Mouse (Mus musculus) C2C12 (cell line): Measurements from ENCODE around the gene Elac2.

Experiments used
- CEBPB ChIP-seq: IDR thresholded peaks from one replicate; pipeline ENCODE4 v1.6.1; 2011; ENCODE audit warnings: low read depth, mild to moderate bottlenecking, control low read depth, moderate library complexity
- CTCF ChIP-seq: IDR thresholded peaks from one replicate; pipeline ENCODE4 v1.5.1; 2011; ENCODE audit not compliant: control insufficient read depth, insufficient read depth, insufficient read length
- MAX ChIP-seq: IDR thresholded peaks from one replicate; pipeline ENCODE4 v1.6.1; 2011; ENCODE audit warnings: mild to moderate bottlenecking, control low read depth
- MYOD1 ChIP-seq: IDR thresholded peaks from one replicate; pipeline ENCODE4 v1.6.1; 2011; ENCODE audit warnings: low read depth; ENCODE audit not compliant: control insufficient read depth, insufficient read length
- MYOG ChIP-seq: IDR thresholded peaks from one replicate; pipeline ENCODE4 v1.6.1; 2011; ENCODE audit not compliant: control insufficient read depth, insufficient read length; ENCODE audit errors: extremely low read depth
- USF1 ChIP-seq: IDR thresholded peaks from one replicate; pipeline ENCODE4 v1.6.1; 2011; ENCODE audit warnings: low read depth, mild to moderate bottlenecking, control low read depth, moderate library complexity

DNA sequence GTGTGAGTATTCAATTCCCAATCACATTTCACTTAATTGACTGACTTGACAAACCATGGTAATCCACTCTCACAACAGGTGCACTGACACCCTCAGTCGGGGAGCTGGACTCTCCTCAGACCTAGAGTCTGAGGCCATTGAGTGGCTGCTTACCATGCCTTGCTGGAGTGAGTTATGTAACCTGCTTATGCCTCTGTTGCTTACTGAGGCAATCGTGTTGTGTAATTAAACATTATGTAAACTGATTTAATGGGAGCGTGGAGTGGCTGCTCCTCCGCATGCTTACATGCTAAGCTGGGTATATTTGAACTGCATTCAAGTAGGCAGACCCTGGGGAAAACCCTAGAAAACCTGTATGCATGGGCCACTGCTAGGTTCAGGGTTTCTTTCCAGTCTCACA lies 41.9 kb downstream of the Elac2 start:
- TF ChIP-seq CTCF (no peak), USF1 (no peak), CEBPB (no peak), MYOG (no peak), MYOD1 (no peak), MAX (no peak)
